Mouse (Mus musculus): ENCODE data around the gene Rnd1.

GRCm38 (mm10) chr15:98647308-98647707 lies 30.0 kb downstream of the Rnd1 start:
- no peak for TF ChIP-seq EP300 (IDR thresholded peaks at IDR 0.05; ENCODE audit: insufficient read depth, low read depth, low read length)
- no peak for TF ChIP-seq CTCF (IDR thresholded peaks at IDR 0.05)
- no peak for TF ChIP-seq POLR2A (IDR thresholded peaks at IDR 0.05; ENCODE audit: insufficient read depth, low read depth, low read length)

All from heart, adult 2 months (tissue).